In genomic region chr8:60830556-60830955, GRCm38 (mm10) we compare ENCODE assay signal across 33 mouse cellular contexts. TPM values are rescaled to one million over a fixed set of nuclear protein-coding genes. Genes with fewer than 3 reads are reported as not detected.
A peak's percentile ranks its signal among the peaks of the same experiment; 100 is the strongest.
DNase-seq lines count a peak whose midpoint lies in the region; ATAC-seq and TF ChIP-seq lines count a peak whose summit lies in the region.
"Had no signal": no experiment of that assay in that cellular context is flagged by ENCODE, and none has a peak within 500 bp of the region (broad histone marks: within the 10 kb centered on the region; RNA-seq: fewer than 3 reads in every experiment).

No protein-coding gene starts in this region.

- WGBS in liver, adult 2 months = 46% methylated on average over 1 of the region's 1 CpGs
- WGBS in liver, embryonic 11.5 days = 80% methylated on average over 1 of the region's 1 CpGs
- WGBS in midbrain, embryonic 10.5 days = 74% methylated on average over 1 of the region's 1 CpGs
- WGBS in midbrain, embryonic 16.5 days = 91% methylated on average over 1 of the region's 1 CpGs
- WGBS in hindbrain, embryonic 12.5 days = 78% methylated on average over 1 of the region's 1 CpGs

- H3K4me3 ChIP-seq in liver, adult 2 months (ENCODE audit: insufficient read depth, low read depth, low read length) = no peak overlapping the region
- H3K4me3 ChIP-seq in liver, embryonic 11.5 days (ENCODE audit: low read depth, low read length) = no peak overlapping the region
- H3K4me3 ChIP-seq in midbrain, embryonic 10.5 days = no peak overlapping the region
- H3K4me3 ChIP-seq in midbrain, embryonic 16.5 days (ENCODE audit: low read depth, low read length) = no peak overlapping the region
- no peak overlapping the region for H3K4me3 ChIP-seq in hindbrain, embryonic 12.5 days
- no peak overlapping the region for H3K4me3 ChIP-seq in gastrocnemius, adult 2 months
- H3K4me3 ChIP-seq: embryonic facial prominence, embryonic 12.5 days; erythroblast, embryonic 14.5 days; forebrain, embryonic 12.5 days; heart, adult 2 months; heart, embryonic 12.5 days; limb, embryonic 10.5 days; limb, embryonic 15.5 days; liver, embryonic 15.5 days; megakaryocyte, embryonic 14.5 days; neural tube, embryonic 15.5 days had no signal

- no peaks in the 10 kb centered on the region for H3K9me3 ChIP-seq in liver, embryonic 11.5 days (ENCODE audit: control insufficient read depth, low read length)
- H3K9me3 ChIP-seq in midbrain, embryonic 10.5 days (replicated peaks) = no peaks in the 10 kb centered on the region
- H3K9me3 ChIP-seq in midbrain, embryonic 16.5 days (replicated peaks; ENCODE audit: control insufficient read depth, low read length, poor library complexity, severe bottlenecking) = no peaks in the 10 kb centered on the region
- no peaks in the 10 kb centered on the region for H3K9me3 ChIP-seq in hindbrain, embryonic 12.5 days (replicated peaks)
- H3K9me3 ChIP-seq: embryonic facial prominence, embryonic 12.5 days; forebrain, embryonic 12.5 days; heart, embryonic 12.5 days; limb, embryonic 10.5 days; limb, embryonic 15.5 days; liver, embryonic 15.5 days; megakaryocyte, embryonic 14.5 days; neural tube, embryonic 15.5 days had no signal

- H3K4me2 ChIP-seq in liver, embryonic 11.5 days = no peak overlapping the region
- H3K4me2 ChIP-seq in midbrain, embryonic 16.5 days (ENCODE audit: low read length) = no peak overlapping the region
- H3K4me2 ChIP-seq in hindbrain, embryonic 12.5 days (replicated peaks) = no peak overlapping the region
- H3K4me2 ChIP-seq: embryonic facial prominence, embryonic 12.5 days; forebrain, embryonic 12.5 days; heart, embryonic 12.5 days; hindbrain, embryonic 14.5 days; limb, embryonic 15.5 days; liver, embryonic 15.5 days; neural tube, embryonic 15.5 days had no signal

- TF ChIP-seq POLR2A in liver, adult 2 months (IDR thresholded peaks at IDR 0.05; ENCODE audit: extremely low read depth, insufficient read depth, low read length) = no peak

- no peak overlapping the region for H3K9ac ChIP-seq in liver, adult 2 months (ENCODE audit: low read depth, low read length)
- no peak overlapping the region for H3K9ac ChIP-seq in liver, embryonic 11.5 days (ENCODE audit: low read depth, low read length)
- H3K9ac ChIP-seq in midbrain, embryonic 16.5 days (ENCODE audit: low read depth, low read length) = no peak overlapping the region
- no peak overlapping the region for H3K9ac ChIP-seq in hindbrain, embryonic 12.5 days
- H3K9ac ChIP-seq: embryonic facial prominence, embryonic 12.5 days; forebrain, embryonic 12.5 days; heart, embryonic 12.5 days; hindbrain, embryonic 14.5 days; limb, embryonic 15.5 days; liver, embryonic 15.5 days; neural tube, embryonic 15.5 days had no signal

- H3K4me1 ChIP-seq in liver, adult 2 months (ENCODE audit: control insufficient read depth, insufficient read depth, low read length) = no peaks in the 10 kb centered on the region
- H3K4me1 ChIP-seq in liver, embryonic 11.5 days (replicated peaks; ENCODE audit: control insufficient read depth, insufficient read depth, low read length) = no peaks in the 10 kb centered on the region
- peaks cover 19% of the 10 kb centered on the region for H3K4me1 ChIP-seq in midbrain, embryonic 10.5 days
- no peaks in the 10 kb centered on the region for H3K4me1 ChIP-seq in midbrain, embryonic 16.5 days (ENCODE audit: control insufficient read depth, insufficient read depth, low read length)
- no peaks in the 10 kb centered on the region for H3K4me1 ChIP-seq in hindbrain, embryonic 12.5 days
- H3K4me1 ChIP-seq: embryonic facial prominence, embryonic 12.5 days; forebrain, embryonic 12.5 days; heart, embryonic 12.5 days; limb, embryonic 15.5 days; liver, embryonic 15.5 days; neural tube, embryonic 15.5 days had no signal

- intact Hi-C loops in gastrocnemius, adult 2 months (cut with DNase I) = no loop called here

- no peaks in the 10 kb centered on the region for H3K79me2 ChIP-seq in liver, adult 2 months (ENCODE audit: control insufficient read depth, insufficient read depth, low read length)

- ATAC-seq in liver, embryonic 11.5 days (replicated peaks; ENCODE audit: low FRiP score) = no peak
- ATAC-seq in midbrain, embryonic 16.5 days = no peak
- ATAC-seq in hindbrain, embryonic 12.5 days (ENCODE audit: low FRiP score) = no peak
- ATAC-seq: intestine, postnatal 0 days; lung, postnatal 0 days; Patski had no signal

- peak; percentile 1 for DNase-seq in liver, adult 2 months (ENCODE audit: extremely low read depth, low read depth, low spot score)
- DNase-seq in liver, embryonic 11.5 days (ENCODE audit: low spot score) = no peak
- DNase-seq in midbrain, embryonic 10.5 days (ENCODE audit: low spot score) = no peak
- peak; percentile 74 for DNase-seq in gonadal fat pad, adult 2 months (ENCODE audit: low read depth)
- DNase-seq in gastrocnemius, adult 2 months = no peak
- DNase-seq: adrenal gland, postnatal 10 days; cerebellum, adult 9-10 months; cerebellum, postnatal 36 days; gastrocnemius, postnatal 36 days; heart, adult 2 months; heart, postnatal 4 days; kidney, adult 9 months; kidney, postnatal 10 days; layer of hippocampus, postnatal 36 days; midbrain, embryonic 14.5 days; right cerebral cortex, postnatal 14 days; thymus, adult 2 months; thymus, postnatal 36 days had no signal

- H3K36me3 ChIP-seq in liver, adult 2 months (ENCODE audit: control insufficient read depth, insufficient read depth, low read length) = no peaks in the 10 kb centered on the region
- no peaks in the 10 kb centered on the region for H3K36me3 ChIP-seq in liver, embryonic 11.5 days (ENCODE audit: control insufficient read depth, insufficient read depth, low read length)
- no peaks in the 10 kb centered on the region for H3K36me3 ChIP-seq in midbrain, embryonic 10.5 days
- no peaks in the 10 kb centered on the region for H3K36me3 ChIP-seq in midbrain, embryonic 16.5 days (ENCODE audit: control insufficient read depth, insufficient read depth, low read length)
- H3K36me3 ChIP-seq in hindbrain, embryonic 12.5 days = no peaks in the 10 kb centered on the region
- H3K36me3 ChIP-seq: embryonic facial prominence, embryonic 12.5 days; forebrain, embryonic 12.5 days; heart, embryonic 12.5 days; limb, embryonic 10.5 days; limb, embryonic 15.5 days; liver, embryonic 15.5 days; neural tube, embryonic 15.5 days had no signal

- TF ChIP-seq CTCF in liver, adult 2 months (IDR thresholded peaks at IDR 0.05; ENCODE audit: low read depth, low read length) = no peak
- TF ChIP-seq CTCF in gastrocnemius, adult 2 months (IDR thresholded peaks at IDR 0.05) = no peak

- no peaks in the 10 kb centered on the region for H3K27me3 ChIP-seq in liver, adult 2 months (ENCODE audit: control insufficient read depth, insufficient read depth, low read length)
- H3K27me3 ChIP-seq in liver, embryonic 11.5 days (replicated peaks; ENCODE audit: control insufficient read depth, insufficient read depth, low read length) = no peaks in the 10 kb centered on the region
- no peaks in the 10 kb centered on the region; the same call in 1 of the 2 replicates for H3K27me3 ChIP-seq in midbrain, embryonic 10.5 days (ENCODE audit: low read depth, poor library complexity, severe bottlenecking)
- no peaks in the 10 kb centered on the region for H3K27me3 ChIP-seq in midbrain, embryonic 16.5 days (ENCODE audit: control insufficient read depth, insufficient read depth, low read depth, low read length)
- H3K27me3 ChIP-seq in hindbrain, embryonic 12.5 days = no peaks in the 10 kb centered on the region
- H3K27me3 ChIP-seq: embryonic facial prominence, embryonic 12.5 days; forebrain, embryonic 12.5 days; heart, embryonic 12.5 days; limb, embryonic 15.5 days; liver, embryonic 15.5 days; megakaryocyte, embryonic 14.5 days; neural tube, embryonic 15.5 days; Patski had no signal

- H3K27ac ChIP-seq in liver, adult 2 months (replicated peaks; ENCODE audit: insufficient read depth, low read depth, low read length) = no peak overlapping the region
- H3K27ac ChIP-seq in liver, embryonic 11.5 days (ENCODE audit: low read depth, low read length) = no peak overlapping the region
- 0 out of 2 replicates have a peak overlapping the region, but pooled peaks have one; percentile 6 for H3K27ac ChIP-seq in midbrain, embryonic 10.5 days (replicated peaks)
- H3K27ac ChIP-seq in midbrain, embryonic 16.5 days (ENCODE audit: low read length) = no peak overlapping the region
- H3K27ac ChIP-seq in hindbrain, embryonic 12.5 days = no peak overlapping the region
- no peak overlapping the region for H3K27ac ChIP-seq in gastrocnemius, adult 2 months
- H3K27ac ChIP-seq: embryonic facial prominence, embryonic 12.5 days; forebrain, embryonic 12.5 days; heart, adult 2 months; hindbrain, embryonic 14.5 days; limb, embryonic 10.5 days; limb, embryonic 15.5 days; liver, embryonic 15.5 days; neural tube, embryonic 15.5 days had no signal

RNA-seq across cellular contexts. Expression of gene Hpf1, which starts 59.7 kb away (rescaled TPM):
- 6.0 and 8.8 TPM in 2 replicates for total RNA-seq in liver, adult 2 months (2014; rRNA removed)
- polyA plus RNA-seq in liver, adult 2 months (2012; rRNA removed) = 2.0 and 2.8 TPM in 2 replicates
- 133 and 145 TPM in 2 replicates for polyA plus RNA-seq in liver, embryonic 11.5 days (2014; fragmentation: Nextera tagmentation; extraction: Ambion mirVana)
- polyA plus RNA-seq in midbrain, embryonic 10.5 days (2016; fragmentation: Nextera tagmentation; extraction: Ambion mirVana) = 123 and 140 TPM in 2 replicates
- 101 and 111 TPM in 2 replicates for polyA plus RNA-seq in midbrain, embryonic 16.5 days (2015; fragmentation: Nextera tagmentation; extraction: Ambion mirVana)
- polyA plus RNA-seq in gonadal fat pad, adult 2 months (2012; rRNA removed) = 8.4 and 9.1 TPM in 2 replicates
- 116 and 119 TPM in 2 replicates for polyA plus RNA-seq in hindbrain, embryonic 12.5 days (2016; fragmentation: Nextera tagmentation; extraction: Ambion mirVana)
- 1 to 10 TPM; 6.0 to 7.9 TPM for total RNA-seq in gastrocnemius, adult 2 months (2021)

Comparison
In these comparisons a context has a peak if more than half of its experiments do, and no peak if none do; other contexts are left out.
1. DNase-seq: peak in liver, adult 2 months (single experiment) and gonadal fat pad, adult 2 months (single experiment); none in liver, embryonic 11.5 days (single experiment), midbrain, embryonic 10.5 days (single experiment) and gastrocnemius, adult 2 months (single experiment).
2. RNA of gene Hpf1, which starts 59.7 kb away (polyA plus RNA-seq): 123 to 140 TPM in midbrain, embryonic 10.5 days, 133 to 145 TPM in liver, embryonic 11.5 days, 116 to 119 TPM in hindbrain, embryonic 12.5 days and 101 to 111 TPM in midbrain, embryonic 16.5 days; 8.4 to 9.1 TPM in gonadal fat pad, adult 2 months and 2.0 to 2.8 TPM in liver, adult 2 months; every median in the first group is over 10 times any median in the second.